Mouse (Mus musculus) limb, embryonic 14.5 days (tissue): ENCODE data around the gene Prtg. TPM values are rescaled to one million over a fixed set of nuclear protein-coding genes. Genes with fewer than 3 reads are reported as not detected.

Source experiments
- ATAC-seq: fragments of 200-750 bp; cut with Nextera tagmentation; 2 replicates; pipeline ENCODE4 v1.8.0; 2017; ENCODE audit warnings: low read depth, moderate number of reproducible peaks, moderate TSS enrichment; ENCODE audit not compliant: low FRiP score
- DNase-seq: peaks from one replicate; pipeline ENCODE4 v3.0.0-alpha.2; 2015; ENCODE audit warnings: low spot score
- H3K27ac ChIP-seq: fragments of 300-500 bp; sonication (generic); replicated peaks from 2 replicates; pipeline ENCODE4 v1.5.1; 2014; ENCODE audit warnings: low read depth, mild to moderate bottlenecking, low read length, moderate library complexity, mixed read lengths
- H3K27me3 ChIP-seq: fragments of 300-500 bp; sonication (generic); 2 replicates; pipeline ENCODE4 v1.6.1; 2014; ENCODE audit warnings: low read length, mixed read lengths; ENCODE audit not compliant: control insufficient read depth, insufficient read depth
- H3K36me3 ChIP-seq: fragments of 300-500 bp; sonication (generic); 2 replicates; pipeline ENCODE4 v1.6.1; 2014; ENCODE audit warnings: mild to moderate bottlenecking, low read length, moderate library complexity, mixed read lengths; ENCODE audit not compliant: control insufficient read depth, insufficient read depth
- H3K4me1 ChIP-seq: fragments of 300-500 bp; sonication (generic); 2 replicates; pipeline ENCODE4 v1.6.1; 2014; ENCODE audit warnings: antibody characterized with exemption, low read length, mixed read lengths; ENCODE audit not compliant: control insufficient read depth, insufficient read depth
- H3K4me2 ChIP-seq: fragments of 300-500 bp; sonication (generic); replicated peaks from 2 replicates; pipeline ENCODE4 v1.6.1; 2014; ENCODE audit warnings: low read depth, mild to moderate bottlenecking, low read length, moderate library complexity; ENCODE audit not compliant: severe bottlenecking
- H3K4me3 ChIP-seq: fragments of 300-500 bp; sonication (generic); replicated peaks from 2 replicates; pipeline ENCODE4 v1.5.1; 2014; ENCODE audit warnings: low read length
- H3K9ac ChIP-seq: fragments of 300-500 bp; sonication (generic); 2 replicates; pipeline ENCODE4 v1.6.1; 2014; ENCODE audit warnings: mild to moderate bottlenecking, low read depth, low read length, moderate library complexity; ENCODE audit not compliant: severe bottlenecking
- H3K9me3 ChIP-seq: fragments of 300-500 bp; sonication (generic); 2 replicates; pipeline ENCODE4 v1.6.1; 2016; ENCODE audit warnings: low read length; ENCODE audit not compliant: control insufficient read depth
- POLR2A ChIP-seq: fragments of 200-500 bp; IDR thresholded peaks from 2 replicates; pipeline ENCODE4 v1.8.0; 2012; ENCODE audit warnings: inconsistent platforms, mild to moderate bottlenecking, moderate library complexity, borderline replicate concordance; ENCODE audit not compliant: insufficient read depth, insufficient read length; ENCODE audit errors: extremely low read depth
- WGBS: fragments of 180-500 bp; shearing (Covaris S2); extraction: QIAGEN DNeasy Blood & Tissue Kit; methylation state at CpG from one replicate; pipeline ENCODE4 v1.1.7; 2014; 5-methylcytosine and 5-hydroxymethylcytosine counted together
- polyA plus RNA-seq, 2 experiments: library from polyadenylated mRNA; depleted of rRNA in 1 of 2; stranded (reverse) in 1 of 2; unstranded in 1 of 2; fragments of >200 nt; fragmentation: Nextera tagmentation in 1 of 2; extraction: Ambion mirVana in 1 of 2; gene quantifications; 2 replicates each; pipeline versions ENCODE4 v1.2.1 to v1.2.3; 2012 to 2014

Prtg gene
- polyA plus RNA-seq, 2 experiments: 0.57 to 0.87 TPM

GRCm38 (mm10) chr9:72925935-72926258 is 119.2 kb downstream of the Prtg start:
- TF ChIP-seq POLR2A: no peak
- no peaks in the 10 kb centered on the region for H3K36me3 ChIP-seq

GRCm38 (mm10) chr9:72931166-72931790 is 124.6 kb downstream of the Prtg start:
- no peaks in the 10 kb centered on the region for H3K27me3 ChIP-seq
- WGBS: 78% methylated on average over 13 of the region's 13 CpGs
- no peak overlapping the region for H3K9ac ChIP-seq
- no peak overlapping the region for H3K4me3 ChIP-seq
- no peak for TF ChIP-seq POLR2A
- no peak overlapping the region for H3K27ac ChIP-seq
- H3K4me1 ChIP-seq: peaks cover 11% of the 10 kb centered on the region
- H3K4me2 ChIP-seq: no peak overlapping the region
- DNase-seq: no peak
- no peak for ATAC-seq
- no peaks in the 10 kb centered on the region for H3K9me3 ChIP-seq
- H3K36me3 ChIP-seq: peaks cover 18% of the 10 kb centered on the region

More at GRCm38 (mm10) chr9:72925935-72926258, 119.2 kb downstream of the Prtg start:
- DNase-seq: no peak
- Histone ChIP-seq H3K27me3 (no peaks in the 10 kb centered on the region), H3K4me2 (peak overlapping the region; percentile 73), H3K4me3 (peak overlapping the region; percentile 83), H3K4me1 (peaks cover 17% of the 10 kb centered on the region), H3K9ac (peak overlapping the region; percentile 99), H3K9me3 (no peaks in the 10 kb centered on the region), H3K27ac (peak overlapping the region; percentile 95)
- ATAC-seq: peak; percentile 53
- under 1% methylated on average over 19 of the region's 20 CpGs for WGBS

GRCm38 (mm10) chr9:72935309-72935708 is 128.6 kb downstream of the Prtg start:
- H3K36me3 ChIP-seq: peaks cover 18% of the 10 kb centered on the region
- ATAC-seq (no peak), DNase-seq (no peak)
- no peaks in the 10 kb centered on the region for H3K27me3 ChIP-seq
- WGBS: 89% methylated on average over 4 of the region's 4 CpGs
- H3K9ac ChIP-seq: no peak overlapping the region
- no peaks in the 10 kb centered on the region for H3K4me1 ChIP-seq
- no peak overlapping the region for H3K4me3 ChIP-seq
- H3K4me2 ChIP-seq: no peak overlapping the region
- H3K9me3 ChIP-seq: no peaks in the 10 kb centered on the region
- no peak for TF ChIP-seq POLR2A
- H3K27ac ChIP-seq: no peak overlapping the region

GRCm38 (mm10) chr9:72936301-72936700 is 129.6 kb downstream of the Prtg start:
- TF ChIP-seq POLR2A: no peak
- DNase-seq (no peak), ATAC-seq (no peak)
- 71% methylated on average over 2 of the region's 2 CpGs for WGBS
- H3K4me3 ChIP-seq: no peak overlapping the region
- H3K9ac ChIP-seq: no peak overlapping the region
- H3K9me3 ChIP-seq: no peaks in the 10 kb centered on the region
- H3K4me1 ChIP-seq: no peaks in the 10 kb centered on the region
- H3K4me2 ChIP-seq: no peak overlapping the region
- no peaks in the 10 kb centered on the region for H3K27me3 ChIP-seq
- H3K27ac ChIP-seq: no peak overlapping the region
- peaks cover 18% of the 10 kb centered on the region for H3K36me3 ChIP-seq

GRCm38 (mm10) chr9:72943424-72943823 is 136.8 kb downstream of the Prtg start:
- no peak overlapping the region for H3K9ac ChIP-seq
- no peaks in the 10 kb centered on the region for H3K27me3 ChIP-seq
- H3K36me3 ChIP-seq: peaks cover 42% of the 10 kb centered on the region
- no peak for DNase-seq
- H3K27ac ChIP-seq: no peak overlapping the region
- 0 out of 2 replicates have a peak, but pooled peaks cover 5% of the 10 kb centered on the region for H3K9me3 ChIP-seq
- 58% methylated on average over 3 of the region's 3 CpGs for WGBS
- no peak for TF ChIP-seq POLR2A
- H3K4me3 ChIP-seq: no peak overlapping the region
- no peak overlapping the region for H3K4me2 ChIP-seq
- ATAC-seq: no peak
- H3K4me1 ChIP-seq: no peaks in the 10 kb centered on the region
